Mouse (Mus musculus) lung, postnatal 0 days (tissue): Measurements from ENCODE around the gene Bag1.

ENCODE experiments used
- CTCF ChIP-seq: IDR thresholded peaks from 2 replicates; pipeline ENCODE4 v1.5.1; 2016; ENCODE audit warnings: antibody characterized with exemption, mild to moderate bottlenecking
- EP300 ChIP-seq: IDR thresholded peaks from 2 replicates; pipeline ENCODE4 v1.6.1; 2016; ENCODE audit warnings: antibody characterized with exemption, mild to moderate bottlenecking, control low read depth

DNA sequence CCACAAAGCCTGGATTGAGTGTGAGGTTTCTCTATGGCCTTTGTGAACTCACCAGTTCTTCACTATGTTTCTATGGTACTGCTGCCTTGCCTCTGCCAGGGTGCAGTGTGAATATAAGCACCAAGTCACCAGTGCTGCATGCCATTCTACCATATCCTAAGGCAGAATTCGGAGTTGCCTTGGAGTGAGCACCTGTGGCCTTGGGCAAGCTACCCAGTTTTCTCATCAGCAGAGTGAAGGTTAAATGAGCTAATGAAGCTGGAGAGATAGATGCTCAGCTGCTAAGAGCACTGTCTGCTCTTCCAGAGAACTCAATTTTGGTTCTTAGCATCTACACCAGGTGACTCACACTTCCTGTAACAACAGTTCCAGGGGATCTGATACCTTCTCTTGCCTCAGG lies 25.9 kb upstream of the Bag1 start:
- TF ChIP-seq CTCF (no peak), EP300 (no peak)
